In genomic region chr9:122125723-122126290, GRCm38 (mm10) we compare ENCODE assay signal across 26 mouse cellular contexts. TPM values are rescaled to one million over a fixed set of nuclear protein-coding genes. Genes with fewer than 3 reads are reported as not detected.
A peak's percentile ranks its signal among the peaks of the same experiment; 100 is the strongest.
DNase-seq lines count a peak whose midpoint lies in the region; ATAC-seq and TF ChIP-seq lines count a peak whose summit lies in the region.
"Had no signal": no experiment of that assay in that cellular context is flagged by ENCODE, and none has a peak within 500 bp of the region (broad histone marks: within the 10 kb centered on the region; RNA-seq: fewer than 3 reads in every experiment).

No protein-coding gene starts in this region.

- no peak for TF ChIP-seq POLR2A in embryonic fibroblast, embryonic 13.5 days (IDR thresholded peaks at IDR 0.05; ENCODE audit: low read depth, low read length)
- no peak for TF ChIP-seq POLR2A in myocyte (IDR thresholded peaks at IDR 0.05; ENCODE audit: insufficient read length, low read depth)

- TF ChIP-seq EP300 in lung, postnatal 0 days (IDR thresholded peaks at IDR 0.05): no peak

- peak overlapping the region; percentile 99 for H3K27ac ChIP-seq in gastrocnemius, adult 2 months
- H3K27ac ChIP-seq in lung, postnatal 0 days (ENCODE audit: low read length): peak overlapping the region; percentile 22; the same call in 1 of the 2 replicates
- peak overlapping the region; percentile 86 for H3K27ac ChIP-seq in embryonic fibroblast, embryonic 13.5 days (ENCODE audit: insufficient read depth, low read length)
- no peak overlapping the region for H3K27ac ChIP-seq in forebrain, embryonic 10.5 days
- H3K27ac ChIP-seq: forebrain, embryonic 12.5 days; heart, embryonic 15.5 days; hindbrain, embryonic 14.5 days; limb, embryonic 10.5 days; liver, embryonic 13.5 days; neural tube, embryonic 15.5 days had no signal

- no peak overlapping the region; the same call in 1 of the 2 replicates for H3K4me2 ChIP-seq in lung, postnatal 0 days (replicated peaks; ENCODE audit: low read depth, low read length)
- peak overlapping the region; percentile 25 for H3K4me2 ChIP-seq in myocyte (ENCODE audit: low read depth)
- H3K4me2 ChIP-seq: forebrain, embryonic 12.5 days; heart, embryonic 15.5 days; hindbrain, embryonic 14.5 days; liver, embryonic 13.5 days; lung, embryonic 14.5 days; midbrain, embryonic 11.5 days; neural tube, embryonic 15.5 days had no signal

- 56% methylated on average over 5 of the region's 5 CpGs for WGBS in lung, postnatal 0 days
- 53% methylated on average over 5 of the region's 5 CpGs for WGBS in forebrain, embryonic 10.5 days

- intact Hi-C loops in gastrocnemius, adult 2 months (cut with DNase I): no loop called here
- intact Hi-C loops in gastrocnemius, postnatal 14 days (cut with DNase I; ENCODE audit: low total_unique reads): no loop called here

- H3K9me3 ChIP-seq in lung, postnatal 0 days (ENCODE audit: low read length): no peaks in the 10 kb centered on the region
- H3K9me3 ChIP-seq in forebrain, embryonic 10.5 days: no peaks in the 10 kb centered on the region
- H3K9me3 ChIP-seq: forebrain, embryonic 12.5 days; heart, embryonic 15.5 days; limb, embryonic 10.5 days; liver, embryonic 13.5 days; neural tube, embryonic 15.5 days had no signal

- no peak for TF ChIP-seq CTCF in gastrocnemius, adult 2 months (IDR thresholded peaks at IDR 0.05)
- no peak for TF ChIP-seq CTCF in lung, postnatal 0 days (IDR thresholded peaks at IDR 0.05)
- TF ChIP-seq CTCF in embryonic fibroblast, embryonic 13.5 days (IDR thresholded peaks at IDR 0.05; ENCODE audit: borderline replicate concordance, insufficient read depth, low read length): no peak

- peaks cover 22% of the 10 kb centered on the region for H3K79me2 ChIP-seq in myocyte (ENCODE audit: control insufficient read depth, insufficient read depth)

- no peak overlapping the region for H3ac ChIP-seq in myocyte (ENCODE audit: control insufficient read depth, insufficient read length)

- peaks cover 15% of the 10 kb centered on the region; the same call in 1 of the 2 replicates for H3K4me1 ChIP-seq in lung, postnatal 0 days (ENCODE audit: insufficient read depth, low read depth, low read length)
- H3K4me1 ChIP-seq in embryonic fibroblast, embryonic 13.5 days (ENCODE audit: control insufficient read depth, insufficient read depth, low read length): peaks cover 8% of the 10 kb centered on the region
- H3K4me1 ChIP-seq in forebrain, embryonic 10.5 days: peaks cover 11% of the 10 kb centered on the region

- H3K27me3 ChIP-seq in lung, postnatal 0 days (replicated peaks; ENCODE audit: insufficient read depth, low read length): no peaks in the 10 kb centered on the region
- no peaks in the 10 kb centered on the region for H3K27me3 ChIP-seq in myocyte (ENCODE audit: control insufficient read depth, insufficient read depth, insufficient read length)
- no peaks in the 10 kb centered on the region for H3K27me3 ChIP-seq in forebrain, embryonic 10.5 days (ENCODE audit: poor library complexity, severe bottlenecking)
- H3K27me3 ChIP-seq: forebrain, embryonic 12.5 days; heart, embryonic 15.5 days; liver, embryonic 13.5 days; neural tube, embryonic 15.5 days; Patski had no signal

- H3K36me3 ChIP-seq in lung, postnatal 0 days (ENCODE audit: insufficient read depth, low read length): 0 out of 2 replicates have a peak, but pooled peaks cover 3% of the 10 kb centered on the region
- H3K36me3 ChIP-seq in myocyte (ENCODE audit: control insufficient read depth, insufficient read depth): no peaks in the 10 kb centered on the region
- peaks cover 5% of the 10 kb centered on the region; the same call in 1 of the 2 replicates for H3K36me3 ChIP-seq in forebrain, embryonic 10.5 days (replicated peaks)
- H3K36me3 ChIP-seq: forebrain, embryonic 12.5 days; heart, embryonic 15.5 days; limb, embryonic 10.5 days; liver, embryonic 13.5 days; neural tube, embryonic 15.5 days had no signal

- no peak for ATAC-seq in lung, postnatal 0 days
- ATAC-seq: activated CD4-positive, CD25-positive, alpha-beta regulatory T cell, adult 4 months; inflammation-experienced regulatory T-cells, adult 6 months; Patski had no signal

- no peak for DNase-seq in gastrocnemius, adult 2 months
- DNase-seq in gastrocnemius, postnatal 14 days: no peak
- DNase-seq in lung, postnatal 0 days (ENCODE audit: low spot score): no peak
- no peak for DNase-seq in lung, postnatal 10 days
- DNase-seq in forebrain, embryonic 10.5 days (ENCODE audit: extremely low spot score, low spot score): no peak
- no peak for DNase-seq in urinary bladder, postnatal 10 days (ENCODE audit: low spot score)
- DNase-seq: adrenal gland, postnatal 10 days; cerebellum, postnatal 10 days; heart, postnatal 4 days; kidney, adult 2 months; kidney, postnatal 10 days; liver, embryonic 13.5 days; lung, embryonic 14.5 days; lung, postnatal 4 days; thymus, postnatal 14 days had no signal

- H3K9ac ChIP-seq in lung, postnatal 0 days (replicated peaks; ENCODE audit: low read depth): no peak overlapping the region
- H3K9ac ChIP-seq: forebrain, embryonic 12.5 days; heart, embryonic 15.5 days; hindbrain, embryonic 14.5 days; liver, embryonic 13.5 days; lung, embryonic 14.5 days; neural tube, embryonic 15.5 days had no signal

- H3K4me3 ChIP-seq in gastrocnemius, adult 2 months: peak overlapping the region; percentile 19
- H3K4me3 ChIP-seq in lung, postnatal 0 days (ENCODE audit: low read depth, low read length): no peak overlapping the region
- no peak overlapping the region for H3K4me3 ChIP-seq in embryonic fibroblast, embryonic 13.5 days (ENCODE audit: insufficient read depth, low read length)
- H3K4me3 ChIP-seq in myocyte: no peak overlapping the region
- no peak overlapping the region for H3K4me3 ChIP-seq in forebrain, embryonic 10.5 days
- H3K4me3 ChIP-seq: forebrain, embryonic 12.5 days; heart, embryonic 15.5 days; limb, embryonic 10.5 days; liver, embryonic 13.5 days; neural tube, embryonic 15.5 days had no signal

TF ChIP-seq in myocyte, 11 proteins besides CTCF, POLR2A, EP300 and RAD21:
- TF ChIP-seq MYOD1 (IDR thresholded peaks at IDR 0.05; ENCODE audit: control insufficient read depth in 1 of 3, insufficient read length in 2 of 3, low read depth in 2 of 3) (no peak), MYOG (IDR thresholded peaks at IDR 0.05; ENCODE audit: control insufficient read depth in 1 of 3, insufficient read depth in 1 of 3, insufficient read length in 2 of 3, low read depth in 2 of 3) (no peak), POLR2AphosphoS2 (IDR thresholded peaks at IDR 0.05; ENCODE audit: insufficient read length, low read depth) (no peak), SRF (IDR thresholded peaks at IDR 0.05; ENCODE audit: control insufficient read depth, insufficient read length, low read depth) (no peak), USF1 (IDR thresholded peaks at IDR 0.05; ENCODE audit: low read depth) (no peak)
TF ChIP-seq in myocyte: peak in this region for 0.

RNA-seq across cellular contexts. Expression of gene Snrk, which starts 8.7 kb away (rescaled TPM):
- total RNA-seq in gastrocnemius, adult 2 months (2021): 10 to 100 TPM; 55.2 to 80.0 TPM
- total RNA-seq in gastrocnemius, postnatal 14 days (2021): 10 to 100 TPM; 53.5 to 93.5 TPM
- 93.6 and 100 TPM in 2 replicates for polyA plus RNA-seq in lung, postnatal 0 days (2015; fragmentation: Nextera tagmentation; extraction: Ambion mirVana)
- 48.8 and 51.2 TPM in 2 replicates for polyA plus RNA-seq in embryonic fibroblast, embryonic 13.5 days (2011; ENCODE audit: insufficient read length, low read depth, missing spikeins)
- 9.9 TPM for polyA plus RNA-seq in myocyte (2012; fragmentation: generic; extraction: Trizol)
- 31.8 and 35.4 TPM in 2 replicates for polyA plus RNA-seq in forebrain, embryonic 10.5 days (2016; fragmentation: Nextera tagmentation; extraction: Ambion mirVana)
